Mouse (Mus musculus): ENCODE measurements at regions not wholly inside any gene's neighbourhood (a gene's known extent, or its start where the extent isn't known, plus 50 kb on each side); places are given as distances from the start of the nearest gene placed in this dataset.

- DNase-seq (ENCODE audit: low spot score) = no peak
Observed at GRCm38 (mm10) chr2:167757157-167757780, 67.6 kb upstream of the Tmem189 start.

- DNase-seq (ENCODE audit: low spot score) = no peak
Observed at GRCm38 (mm10) chr2:167756721-167757120, 67.1 kb upstream of the Tmem189 start.

- DNase-seq (ENCODE audit: low spot score) = no peak
Observed at GRCm38 (mm10) chr2:167754929-167755551, 65.4 kb upstream of the Tmem189 start.

GRCm38 (mm10) chr2:167753898-167754297 is 64.3 kb upstream of the Tmem189 start:
- DNase-seq (ENCODE audit: low spot score) = no peak

GRCm38 (mm10) chr2:167752805-167753556 is 63.4 kb upstream of the Tmem189 start:
- peak; percentile 86 for DNase-seq (ENCODE audit: low spot score)

- DNase-seq (ENCODE audit: low spot score) = no peak
Observed at GRCm38 (mm10) chr2:167751585-167751984, 62.0 kb upstream of the Tmem189 start.

GRCm38 (mm10) chr2:167748297-167748696 is 58.7 kb upstream of the Tmem189 start:
- DNase-seq (ENCODE audit: low spot score) = no peak

GRCm38 (mm10) chr2:167747164-167747843 is 57.7 kb upstream of the Tmem189 start:
- DNase-seq (ENCODE audit: low spot score) = no peak

GRCm38 (mm10) chr2:167746344-167746743 is 56.7 kb upstream of the Tmem189 start:
- DNase-seq (ENCODE audit: low spot score) = no peak

GRCm38 (mm10) chr2:167745409-167745808 is 55.8 kb upstream of the Tmem189 start:
- no peak for DNase-seq (ENCODE audit: low spot score)

- DNase-seq (ENCODE audit: low spot score) = peak; percentile 64
Observed at GRCm38 (mm10) chr2:167744080-167744479, 54.5 kb upstream of the Tmem189 start.

GRCm38 (mm10) chr2:167742479-167742878 is 52.9 kb upstream of the Tmem189 start:
- DNase-seq (ENCODE audit: low spot score) = peak; percentile 79

- DNase-seq (ENCODE audit: low spot score) = peak; percentile 75
Observed at GRCm38 (mm10) chr2:167740516-167741189, 51.0 kb upstream of the Tmem189 start.
